Mouse (Mus musculus) urinary bladder, adult 18-20 months (tissue): ENCODE results near the gene Atl1.

ENCODE experiments used
- DNase-seq, 2 experiments: peaks; one replicate each; pipeline ENCODE4 v3.0.0; 2022; ENCODE audit warnings: low spot score in 2 of 2, mixed read lengths in 2 of 2

Gene Atl1

GRCm38 (mm10) chr12:70015936-70016335, 123.5 kb downstream of the Atl1 start:
- DNase-seq: no peak
